Mouse (Mus musculus): ENCODE data around the gene Fgd3. TPM values are rescaled to one million over a fixed set of nuclear protein-coding genes. Genes with fewer than 3 reads are reported as not detected.

Fgd3 gene
- polyA plus RNA-seq, 1 experiment, result 0.37 TPM

GRCm38 (mm10) chr13:49247232-49247739 lies 72.8 kb downstream of the Fgd3 start:
- peaks cover 2% of the 10 kb centered on the region for H3K4me1 ChIP-seq (ENCODE audit: control insufficient read depth, insufficient read depth, low read length)
- H3K27me3 ChIP-seq (ENCODE audit: control insufficient read depth, insufficient read depth, low read length, poor library complexity, severe bottlenecking), result no peaks in the 10 kb centered on the region
- no peak for TF ChIP-seq CTCF (IDR thresholded peaks at IDR 0.05; ENCODE audit: low read depth, low read length)
- no peak for TF ChIP-seq POLR2A (IDR thresholded peaks at IDR 0.05; ENCODE audit: insufficient read depth, low read length)
- no peak for TF ChIP-seq EP300 (IDR thresholded peaks at IDR 0.05; ENCODE audit: insufficient read depth, low read depth, low read length)
- H3K27ac ChIP-seq (ENCODE audit: insufficient read depth, low read length), result no peak overlapping the region
- 0 out of 2 replicates have a peak overlapping the region, but pooled peaks have one; percentile 12 for H3K9ac ChIP-seq (ENCODE audit: low read depth, poor library complexity, severe bottlenecking)
- H3K36me3 ChIP-seq (ENCODE audit: control insufficient read depth, insufficient read depth, low read length, poor library complexity, severe bottlenecking), result no peaks in the 10 kb centered on the region
- H3K4me3 ChIP-seq (ENCODE audit: low read depth, low read length), result peak overlapping the region; percentile 57
- no peaks in the 10 kb centered on the region for H3K9me3 ChIP-seq (replicated peaks; ENCODE audit: control insufficient read depth, insufficient read depth, low read length, poor library complexity, severe bottlenecking)

GRCm38 (mm10) chr13:49246626-49247025 lies 73.5 kb downstream of the Fgd3 start:
- H3K27me3 ChIP-seq (ENCODE audit: control insufficient read depth, insufficient read depth, low read length, poor library complexity, severe bottlenecking), result no peaks in the 10 kb centered on the region
- TF ChIP-seq CTCF (IDR thresholded peaks at IDR 0.05; ENCODE audit: low read depth, low read length) (no peak), POLR2A (IDR thresholded peaks at IDR 0.05; ENCODE audit: insufficient read depth, low read length) (no peak), EP300 (IDR thresholded peaks at IDR 0.05; ENCODE audit: insufficient read depth, low read depth, low read length) (no peak)

GRCm38 (mm10) chr13:49246011-49246410 lies 74.1 kb downstream of the Fgd3 start:
- Histone ChIP-seq H3K27ac (ENCODE audit: insufficient read depth, low read length) (no peak overlapping the region), H3K27me3 (ENCODE audit: control insufficient read depth, insufficient read depth, low read length, poor library complexity, severe bottlenecking) (no peaks in the 10 kb centered on the region), H3K4me1 (ENCODE audit: control insufficient read depth, insufficient read depth, low read length) (peaks cover 2% of the 10 kb centered on the region), H3K9ac (ENCODE audit: low read depth, poor library complexity, severe bottlenecking) (no peak overlapping the region), H3K4me3 (ENCODE audit: low read depth, low read length) (no peak overlapping the region), H3K9me3 (replicated peaks; ENCODE audit: control insufficient read depth, insufficient read depth, low read length, poor library complexity, severe bottlenecking) (no peaks in the 10 kb centered on the region), H3K36me3 (ENCODE audit: control insufficient read depth, insufficient read depth, low read length, poor library complexity, severe bottlenecking) (no peaks in the 10 kb centered on the region)
- TF ChIP-seq EP300 (IDR thresholded peaks at IDR 0.05; ENCODE audit: insufficient read depth, low read depth, low read length), result no peak
- no peak for TF ChIP-seq CTCF (IDR thresholded peaks at IDR 0.05; ENCODE audit: low read depth, low read length)
- TF ChIP-seq POLR2A (IDR thresholded peaks at IDR 0.05; ENCODE audit: insufficient read depth, low read length), result no peak

More at GRCm38 (mm10) chr13:49246626-49247025, 73.5 kb downstream of the Fgd3 start:
- H3K36me3 ChIP-seq (ENCODE audit: control insufficient read depth, insufficient read depth, low read length, poor library complexity, severe bottlenecking), result no peaks in the 10 kb centered on the region
- no peak overlapping the region for H3K9ac ChIP-seq (ENCODE audit: low read depth, poor library complexity, severe bottlenecking)
- no peak overlapping the region for H3K4me3 ChIP-seq (ENCODE audit: low read depth, low read length)
- H3K27ac ChIP-seq (ENCODE audit: insufficient read depth, low read length), result no peak overlapping the region
- peaks cover 2% of the 10 kb centered on the region for H3K4me1 ChIP-seq (ENCODE audit: control insufficient read depth, insufficient read depth, low read length)
- H3K9me3 ChIP-seq (replicated peaks; ENCODE audit: control insufficient read depth, insufficient read depth, low read length, poor library complexity, severe bottlenecking), result no peaks in the 10 kb centered on the region

GRCm38 (mm10) chr13:49245251-49245650 lies 74.9 kb downstream of the Fgd3 start:
- TF ChIP-seq POLR2A (IDR thresholded peaks at IDR 0.05; ENCODE audit: insufficient read depth, low read length) (no peak), EP300 (IDR thresholded peaks at IDR 0.05; ENCODE audit: insufficient read depth, low read depth, low read length) (no peak), CTCF (IDR thresholded peaks at IDR 0.05; ENCODE audit: low read depth, low read length) (no peak)
- Histone ChIP-seq H3K27me3 (ENCODE audit: control insufficient read depth, insufficient read depth, low read length, poor library complexity, severe bottlenecking) (no peaks in the 10 kb centered on the region), H3K36me3 (ENCODE audit: control insufficient read depth, insufficient read depth, low read length, poor library complexity, severe bottlenecking) (no peaks in the 10 kb centered on the region), H3K27ac (ENCODE audit: insufficient read depth, low read length) (no peak overlapping the region), H3K9ac (ENCODE audit: low read depth, poor library complexity, severe bottlenecking) (no peak overlapping the region), H3K4me3 (ENCODE audit: low read depth, low read length) (no peak overlapping the region), H3K9me3 (replicated peaks; ENCODE audit: control insufficient read depth, insufficient read depth, low read length, poor library complexity, severe bottlenecking) (no peaks in the 10 kb centered on the region), H3K4me1 (ENCODE audit: control insufficient read depth, insufficient read depth, low read length) (peaks cover 2% of the 10 kb centered on the region)

- H3K27ac ChIP-seq (ENCODE audit: insufficient read depth, low read length), result no peak overlapping the region
- no peak overlapping the region for H3K4me3 ChIP-seq (ENCODE audit: low read depth, low read length)
- no peaks in the 10 kb centered on the region for H3K27me3 ChIP-seq (ENCODE audit: control insufficient read depth, insufficient read depth, low read length, poor library complexity, severe bottlenecking)
- no peak overlapping the region for H3K9ac ChIP-seq (ENCODE audit: low read depth, poor library complexity, severe bottlenecking)
- TF ChIP-seq EP300 (IDR thresholded peaks at IDR 0.05; ENCODE audit: insufficient read depth, low read depth, low read length) (no peak), CTCF (IDR thresholded peaks at IDR 0.05; ENCODE audit: low read depth, low read length) (no peak), POLR2A (IDR thresholded peaks at IDR 0.05; ENCODE audit: insufficient read depth, low read length) (no peak)
- H3K36me3 ChIP-seq (ENCODE audit: control insufficient read depth, insufficient read depth, low read length, poor library complexity, severe bottlenecking), result no peaks in the 10 kb centered on the region
- H3K4me1 ChIP-seq (ENCODE audit: control insufficient read depth, insufficient read depth, low read length), result peaks cover under 1% of the 10 kb centered on the region
- no peaks in the 10 kb centered on the region for H3K9me3 ChIP-seq (replicated peaks; ENCODE audit: control insufficient read depth, insufficient read depth, low read length, poor library complexity, severe bottlenecking)
Observed at GRCm38 (mm10) chr13:49243492-49243891, 76.6 kb downstream of the Fgd3 start.

- Histone ChIP-seq H3K4me3 (ENCODE audit: low read depth, low read length) (no peak overlapping the region), H3K9ac (ENCODE audit: low read depth, poor library complexity, severe bottlenecking) (no peak overlapping the region), H3K4me1 (ENCODE audit: control insufficient read depth, insufficient read depth, low read length) (no peaks in the 10 kb centered on the region), H3K27ac (ENCODE audit: insufficient read depth, low read length) (no peak overlapping the region), H3K36me3 (ENCODE audit: control insufficient read depth, insufficient read depth, low read length, poor library complexity, severe bottlenecking) (no peaks in the 10 kb centered on the region), H3K27me3 (ENCODE audit: control insufficient read depth, insufficient read depth, low read length, poor library complexity, severe bottlenecking) (no peaks in the 10 kb centered on the region), H3K9me3 (replicated peaks; ENCODE audit: control insufficient read depth, insufficient read depth, low read length, poor library complexity, severe bottlenecking) (no peaks in the 10 kb centered on the region)
- TF ChIP-seq POLR2A (IDR thresholded peaks at IDR 0.05; ENCODE audit: insufficient read depth, low read length) (no peak), CTCF (IDR thresholded peaks at IDR 0.05; ENCODE audit: low read depth, low read length) (no peak), EP300 (IDR thresholded peaks at IDR 0.05; ENCODE audit: insufficient read depth, low read depth, low read length) (no peak)
Observed at GRCm38 (mm10) chr13:49242321-49243065, 77.6 kb downstream of the Fgd3 start.
